Mouse (Mus musculus): ENCODE measurements around the gene Polr1d.

Gene Polr1d

GRCm38 (mm10) chr5:147154806-147155371 lies 78.0 kb downstream of the Polr1d start:
- DNase-seq = no peak

DNA sequence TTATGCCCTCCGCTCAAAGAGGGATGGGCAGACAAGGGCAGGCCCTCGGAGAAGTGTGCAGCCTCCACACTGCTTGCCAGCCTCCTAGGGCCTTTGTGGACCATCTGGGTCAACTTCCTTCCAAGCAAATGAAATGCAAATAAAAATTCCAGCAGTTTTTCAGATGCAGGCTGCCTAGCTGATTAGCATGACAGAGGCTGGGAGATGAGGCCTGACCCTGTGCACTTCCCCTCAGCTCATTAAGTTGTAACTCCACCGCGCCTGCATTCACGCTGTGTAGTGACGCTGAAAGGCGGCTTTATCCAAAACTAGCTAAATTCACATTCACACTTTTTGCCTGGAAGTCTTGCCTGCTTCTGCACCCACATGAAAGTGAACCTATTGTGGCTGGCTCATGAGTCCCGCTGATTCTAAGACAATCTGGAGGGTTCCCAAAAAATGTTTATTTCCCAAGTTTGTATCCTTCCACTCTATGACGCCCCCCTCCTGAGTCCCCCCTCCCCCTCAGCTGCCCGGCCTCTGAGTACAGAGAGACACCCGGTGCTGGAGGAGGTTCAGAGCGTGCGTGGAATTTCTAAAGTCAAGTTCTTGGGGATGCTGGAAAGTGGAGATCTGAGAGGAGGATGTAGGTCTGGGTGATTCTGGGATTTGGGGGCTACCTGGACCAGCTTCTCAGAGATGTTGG lies 78.7 kb downstream of the Polr1d start:
- no peak for DNase-seq

DNA sequence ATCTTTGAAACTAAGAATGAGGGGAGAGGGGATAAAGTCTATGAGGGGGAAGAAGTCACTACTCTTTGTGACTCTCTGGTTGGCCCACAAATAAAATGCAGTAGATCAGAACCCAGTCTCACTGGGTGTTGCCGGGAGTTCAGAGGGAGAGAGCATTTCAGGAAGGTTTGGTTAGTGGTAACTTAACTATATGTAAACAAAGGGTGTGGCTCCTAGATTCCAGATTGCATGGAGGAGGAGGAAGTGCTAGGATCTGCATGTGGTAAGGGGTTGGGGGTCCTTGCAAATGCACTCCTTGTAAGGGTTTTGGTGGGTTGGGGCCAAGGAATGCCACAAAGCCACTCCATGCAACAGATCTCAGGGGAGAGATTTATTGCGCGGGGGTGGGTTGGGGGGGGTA lies 79.5 kb downstream of the Polr1d start:
- DNase-seq = no peak

DNA sequence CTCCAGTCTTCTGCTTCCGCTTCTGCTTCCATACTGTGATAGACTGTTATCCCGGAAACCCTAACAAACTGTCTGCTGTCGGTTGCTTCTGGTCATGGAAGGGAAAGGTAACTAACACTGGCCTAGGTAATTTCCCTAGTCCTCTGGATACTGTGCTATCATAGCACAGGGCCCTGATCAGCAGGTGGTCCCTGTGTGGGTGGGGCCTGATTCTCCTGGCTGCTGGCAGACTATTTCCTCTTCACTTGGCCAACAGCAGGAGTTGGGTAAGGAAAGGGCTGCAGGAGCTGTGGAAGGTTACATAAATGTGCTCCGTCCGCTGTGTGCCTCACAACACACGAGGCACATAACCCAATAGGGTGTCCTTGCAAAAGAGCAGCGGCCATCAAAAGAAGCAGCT lies 80.6 kb downstream of the Polr1d start:
- DNase-seq = no peak

DNA sequence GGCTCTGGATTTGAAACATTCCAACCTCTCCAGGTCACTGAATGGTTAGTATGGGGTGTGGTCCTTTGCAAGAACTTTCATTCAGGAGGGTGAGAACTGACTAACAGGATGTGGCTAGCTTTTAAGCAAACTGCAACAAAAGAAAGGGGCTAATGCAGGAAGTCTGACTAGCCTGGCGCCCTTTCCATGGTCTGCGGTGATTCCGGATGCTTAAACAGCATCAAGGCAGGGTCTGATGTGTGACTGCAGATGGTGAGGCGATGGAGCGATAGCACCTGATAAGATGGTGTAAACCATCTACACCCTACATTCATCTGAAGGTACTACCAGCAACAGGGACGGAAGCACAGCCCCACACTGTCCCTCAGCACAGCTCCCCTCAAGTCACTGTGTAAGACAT lies 82.5 kb downstream of the Polr1d start:
- no peak for DNase-seq

- no peak for DNase-seq
These were observed 82.9 kb downstream of the Polr1d start for GRCm38 (mm10) chr5:147159792-147160191.

Data from liver (tissue).